Mouse (Mus musculus) erythroblast, embryonic 14.5 days (primary cell): Measurements from ENCODE around the gene Ttll1. TPM values are rescaled to one million over a fixed set of nuclear protein-coding genes. Genes with fewer than 3 reads are reported as not detected.

ENCODE experiments used
- H3K27me3 ChIP-seq: 2 replicates; pipeline ENCODE4 v1.6.1; 2012; ENCODE audit warnings: inconsistent platforms; ENCODE audit not compliant: control insufficient read depth
- H3K36me3 ChIP-seq: 2 replicates; pipeline ENCODE4 v1.6.1; 2012; ENCODE audit warnings: mild to moderate bottlenecking, inconsistent platforms; ENCODE audit not compliant: control insufficient read depth
- H3K4me1 ChIP-seq: 2 replicates; pipeline ENCODE4 v1.6.1; 2012; ENCODE audit warnings: inconsistent platforms; ENCODE audit not compliant: control insufficient read depth
- H3K4me3 ChIP-seq: replicated peaks from 2 replicates; pipeline ENCODE3; 2012; ENCODE audit warnings: moderate library complexity, mild to moderate bottlenecking, inconsistent platforms
- H3K9me3 ChIP-seq: 2 replicates; pipeline ENCODE4 v1.6.1; 2012; ENCODE audit warnings: low read length, inconsistent platforms, mixed read lengths; ENCODE audit not compliant: control insufficient read depth
- GATA1 ChIP-seq: IDR thresholded peaks from 2 replicates; pipeline ENCODE4 v1.6.1; 2012; ENCODE audit warnings: low read length, inconsistent platforms, mixed read lengths
- TAL1 ChIP-seq: IDR thresholded peaks from 3 replicates; pipeline ENCODE4 v1.6.1; 2012; ENCODE audit warnings: low read length, inconsistent platforms, mixed read lengths
- polyA plus RNA-seq: library from polyadenylated mRNA; stranded (reverse); fragments of >175 nt; gene quantifications from 2 replicates; pipeline ENCODE4 v1.2.3, GENCODE M21; 2012

Gene Ttll1
- polyA plus RNA-seq, 1 experiment, result 0.13 TPM

DNA sequence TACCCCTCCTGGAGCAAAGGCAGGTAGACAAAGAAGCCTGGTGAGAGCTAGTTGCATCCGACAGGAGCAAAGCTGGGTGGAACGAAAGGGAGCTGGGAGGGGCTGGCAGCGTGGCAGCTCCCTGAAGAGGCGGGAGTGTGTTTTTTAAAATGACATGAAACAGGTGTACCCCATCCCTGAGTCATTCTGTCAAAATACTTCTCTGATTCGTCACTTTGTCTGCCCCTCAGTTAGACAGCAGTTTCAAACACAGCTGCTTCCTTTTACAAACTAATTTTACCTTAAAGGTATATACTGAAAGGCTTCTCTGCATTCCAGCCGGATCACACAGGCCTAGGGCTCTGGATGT lies 16.1 kb downstream of the Ttll1 start:
- peaks cover 33% of the 10 kb centered on the region for H3K4me1 ChIP-seq
- no peak overlapping the region for H3K4me3 ChIP-seq
- peaks cover 6% of the 10 kb centered on the region for H3K36me3 ChIP-seq
- TF ChIP-seq GATA1 (no peak), TAL1 (no peak)
- H3K9me3 ChIP-seq, result no peaks in the 10 kb centered on the region
- H3K27me3 ChIP-seq, result no peaks in the 10 kb centered on the region

DNA sequence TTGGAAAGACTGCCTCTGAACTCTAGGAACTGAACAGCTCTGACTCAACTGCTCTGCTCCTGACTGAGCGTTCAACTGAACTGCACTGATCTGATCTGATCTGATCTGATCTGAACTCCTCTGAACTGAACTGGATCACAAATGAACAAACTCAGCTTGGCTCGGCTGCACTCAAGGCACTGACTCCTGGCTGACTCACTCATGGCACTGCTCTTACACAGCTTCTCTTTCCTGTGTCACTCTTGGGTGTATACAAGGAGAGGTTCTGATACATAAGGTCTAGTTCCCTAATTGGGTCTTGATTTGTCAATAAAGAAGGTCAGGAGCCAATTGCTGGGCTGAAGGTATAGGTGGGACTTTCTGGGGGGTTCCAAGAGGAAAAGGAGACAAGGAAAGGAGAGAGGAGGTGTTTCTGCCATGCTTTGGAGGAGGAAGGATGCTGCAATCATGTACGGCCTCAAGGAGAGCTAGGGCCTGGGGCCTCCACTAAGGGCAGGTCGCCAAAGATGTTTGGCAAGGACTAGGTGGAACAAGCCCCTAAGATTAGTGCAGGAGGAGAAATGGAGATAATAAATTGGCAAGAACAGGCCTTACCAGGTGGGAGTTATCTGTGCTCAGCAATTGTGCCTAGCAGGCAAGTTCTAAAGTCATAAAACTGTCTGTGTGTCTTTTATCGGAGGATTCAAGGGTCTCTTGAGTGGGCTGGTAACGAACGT lies 16.7 kb downstream of the Ttll1 start:
- Histone ChIP-seq H3K4me3 (no peak overlapping the region), H3K36me3 (peaks cover 6% of the 10 kb centered on the region), H3K27me3 (no peaks in the 10 kb centered on the region), H3K4me1 (peaks cover 33% of the 10 kb centered on the region), H3K9me3 (no peaks in the 10 kb centered on the region)
- no peak for TF ChIP-seq GATA1
- TF ChIP-seq TAL1, result no peak

DNA sequence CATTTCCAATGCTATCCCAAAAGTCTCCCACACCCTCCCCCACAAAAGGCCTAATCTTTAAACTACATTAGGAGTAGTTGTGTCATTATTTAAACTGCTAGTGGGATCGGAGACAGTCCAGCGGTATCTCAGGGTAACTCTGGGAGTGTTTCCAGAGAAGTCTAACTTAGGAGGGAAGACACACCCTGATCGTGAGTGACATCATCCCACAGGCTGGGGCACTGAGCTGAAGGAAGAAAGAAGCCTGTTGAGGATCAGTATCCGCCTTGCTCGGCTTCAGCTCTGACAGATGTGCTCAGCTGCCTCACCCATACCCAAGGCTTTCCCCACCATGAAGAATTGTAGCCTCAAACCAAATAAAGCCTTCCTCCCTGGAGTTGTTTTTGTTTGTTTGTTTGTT lies 18.8 kb downstream of the Ttll1 start:
- Histone ChIP-seq H3K9me3 (no peaks in the 10 kb centered on the region), H3K4me3 (no peak overlapping the region), H3K36me3 (peaks cover 6% of the 10 kb centered on the region), H3K4me1 (peaks cover 31% of the 10 kb centered on the region), H3K27me3 (no peaks in the 10 kb centered on the region)
- TF ChIP-seq GATA1 (no peak), TAL1 (no peak)

DNA sequence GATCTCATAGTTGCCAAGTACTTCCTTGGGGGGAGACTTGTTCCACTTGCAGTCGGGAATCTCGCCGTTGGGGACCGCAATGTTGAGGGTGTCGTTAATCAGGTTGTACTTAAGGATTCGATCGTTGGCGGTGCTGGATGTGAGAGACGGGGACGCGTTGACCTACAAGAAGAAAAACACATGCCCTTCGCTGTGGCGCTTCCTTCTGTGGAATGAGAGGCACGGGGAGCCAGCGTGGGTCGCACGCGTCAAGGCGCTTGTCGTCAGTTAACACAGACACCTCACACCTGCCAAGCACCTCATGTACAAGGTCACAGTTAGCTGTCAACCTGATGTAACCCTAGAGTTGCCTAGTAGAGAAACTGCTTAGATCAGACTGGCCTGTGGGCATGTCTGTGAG lies 21.2 kb downstream of the Ttll1 start:
- no peaks in the 10 kb centered on the region for H3K27me3 ChIP-seq
- peaks cover 11% of the 10 kb centered on the region for H3K4me1 ChIP-seq
- TF ChIP-seq TAL1, result no peak
- TF ChIP-seq GATA1, result no peak
- H3K9me3 ChIP-seq, result no peaks in the 10 kb centered on the region
- H3K4me3 ChIP-seq, result no peak overlapping the region
- H3K36me3 ChIP-seq, result peaks cover 6% of the 10 kb centered on the region

DNA sequence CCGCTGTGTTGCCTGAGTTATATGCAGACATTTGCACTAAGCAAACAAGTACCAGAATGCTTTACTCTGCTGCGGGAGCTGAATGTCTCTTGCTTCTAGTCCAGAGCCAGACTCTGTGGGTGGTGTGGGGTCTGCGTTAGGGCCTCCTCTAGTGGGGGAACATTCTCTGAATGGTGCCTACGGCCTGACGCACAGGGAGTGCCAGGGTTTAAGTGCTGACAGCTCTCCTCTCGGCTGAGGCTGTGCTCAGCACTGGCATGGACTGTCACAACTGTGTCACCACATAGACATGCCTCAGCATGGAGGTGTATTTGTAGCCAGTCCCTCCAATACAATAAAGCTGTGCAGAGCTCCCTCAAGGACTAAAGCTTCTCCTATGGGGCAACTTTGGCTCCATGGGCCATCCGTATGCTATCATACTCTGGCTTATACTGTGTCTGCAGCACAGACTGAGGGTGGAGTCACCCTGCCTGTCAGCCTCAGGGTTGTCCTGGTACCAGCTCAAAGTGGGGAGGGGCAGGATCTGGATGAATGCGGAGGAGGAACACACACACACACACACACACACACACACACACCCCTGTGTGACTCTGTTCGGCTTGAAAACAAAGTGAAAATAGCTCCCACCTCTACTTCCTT lies 23.1 kb downstream of the Ttll1 start:
- H3K27me3 ChIP-seq, result no peaks in the 10 kb centered on the region
- no peaks in the 10 kb centered on the region for H3K9me3 ChIP-seq
- TF ChIP-seq GATA1 (no peak), TAL1 (no peak)

DNA sequence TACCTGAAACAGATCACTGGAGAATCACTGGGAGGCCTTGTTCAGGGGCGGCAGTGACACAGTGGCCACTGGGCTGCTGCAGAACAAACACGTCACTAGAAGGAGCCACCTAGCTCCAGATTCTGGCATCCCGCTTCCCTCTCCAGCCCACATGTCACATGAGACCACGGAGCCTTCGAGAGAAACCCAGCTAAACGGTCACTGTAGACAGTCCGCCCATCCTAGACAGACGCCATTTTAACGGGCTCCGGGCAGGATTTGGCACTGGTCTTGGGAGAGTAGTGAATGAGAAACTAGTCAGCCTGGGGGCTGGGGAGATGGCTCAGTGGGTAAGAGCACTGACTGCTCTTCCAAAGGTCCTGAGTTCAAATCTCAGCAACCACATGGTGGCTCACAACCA lies 26.4 kb downstream of the Ttll1 start:
- no peaks in the 10 kb centered on the region; the same call in 1 of the 2 replicates for H3K27me3 ChIP-seq
- H3K9me3 ChIP-seq, result no peaks in the 10 kb centered on the region
- TF ChIP-seq TAL1 (no peak), GATA1 (no peak)
- H3K4me1 ChIP-seq, result peaks cover 18% of the 10 kb centered on the region
- no peak overlapping the region for H3K4me3 ChIP-seq
- H3K36me3 ChIP-seq, result no peaks in the 10 kb centered on the region; the same call in 1 of the 2 replicates

More for the DNA sequence above, 23.1 kb downstream of the Ttll1 start:
- H3K36me3 ChIP-seq, result peaks cover 4% of the 10 kb centered on the region
- H3K4me3 ChIP-seq, result no peak overlapping the region
- peaks cover 9% of the 10 kb centered on the region for H3K4me1 ChIP-seq

DNA sequence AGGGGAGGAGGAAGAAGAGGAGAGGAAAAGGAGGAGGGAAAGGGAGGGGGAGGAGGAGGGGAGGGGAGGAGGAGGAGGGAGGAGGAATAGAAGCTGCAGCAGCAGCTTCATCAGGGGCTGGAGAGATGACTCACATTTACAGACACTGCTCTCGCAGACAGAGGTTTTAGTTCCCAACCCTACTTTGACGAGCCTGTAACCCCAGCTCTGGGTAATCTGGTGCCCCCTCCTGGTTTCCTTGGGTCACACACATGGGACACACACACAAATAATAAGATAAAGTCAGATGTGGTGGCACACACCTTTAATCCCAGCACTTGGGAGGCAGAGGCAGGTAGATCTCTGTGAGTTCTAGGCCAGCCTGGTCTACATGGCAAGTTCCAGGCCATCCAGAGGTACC lies 27.2 kb downstream of the Ttll1 start:
- H3K9me3 ChIP-seq, result no peaks in the 10 kb centered on the region
- no peaks in the 10 kb centered on the region; the same call in 1 of the 2 replicates for H3K27me3 ChIP-seq
- H3K4me3 ChIP-seq, result no peak overlapping the region
- TF ChIP-seq TAL1 (no peak), GATA1 (no peak)
- H3K36me3 ChIP-seq, result no peaks in the 10 kb centered on the region; the same call in 1 of the 2 replicates
- H3K4me1 ChIP-seq, result peaks cover 22% of the 10 kb centered on the region

DNA sequence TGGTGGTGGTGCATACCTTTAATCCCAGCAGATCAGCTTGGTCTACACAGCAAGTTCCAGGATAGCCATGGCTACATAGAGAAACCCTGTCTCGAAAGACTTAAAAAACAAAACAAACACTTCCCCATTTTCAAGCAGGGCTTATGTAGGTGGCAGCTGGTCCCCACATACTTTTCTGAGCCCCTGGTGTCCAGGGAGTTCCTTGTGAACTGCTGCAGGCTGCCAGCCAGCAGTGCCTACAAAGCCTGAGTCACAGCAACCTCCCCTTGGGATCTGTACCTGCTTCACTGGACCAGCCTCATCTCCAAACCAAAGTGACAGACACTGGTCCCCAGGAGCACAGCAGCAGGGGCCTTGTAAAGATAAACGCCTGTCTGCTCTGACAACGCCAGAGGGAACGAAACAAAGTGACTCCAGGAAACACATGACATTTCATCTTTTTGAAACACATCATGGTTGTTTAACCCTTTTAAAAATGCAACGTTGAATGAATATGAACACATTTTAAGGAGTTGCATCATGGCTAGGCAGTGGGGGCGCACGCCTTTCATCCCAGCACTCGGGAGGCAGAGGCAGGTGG lies 28.0 kb downstream of the Ttll1 start:
- no peaks in the 10 kb centered on the region for H3K9me3 ChIP-seq
- H3K27me3 ChIP-seq, result peaks cover under 1% of the 10 kb centered on the region; the same call in 1 of the 2 replicates
- TF ChIP-seq GATA1 (no peak), TAL1 (no peak)
- H3K4me1 ChIP-seq, result peaks cover 22% of the 10 kb centered on the region
- no peak overlapping the region for H3K4me3 ChIP-seq
- H3K36me3 ChIP-seq, result no peaks in the 10 kb centered on the region; the same call in 1 of the 2 replicates

DNA sequence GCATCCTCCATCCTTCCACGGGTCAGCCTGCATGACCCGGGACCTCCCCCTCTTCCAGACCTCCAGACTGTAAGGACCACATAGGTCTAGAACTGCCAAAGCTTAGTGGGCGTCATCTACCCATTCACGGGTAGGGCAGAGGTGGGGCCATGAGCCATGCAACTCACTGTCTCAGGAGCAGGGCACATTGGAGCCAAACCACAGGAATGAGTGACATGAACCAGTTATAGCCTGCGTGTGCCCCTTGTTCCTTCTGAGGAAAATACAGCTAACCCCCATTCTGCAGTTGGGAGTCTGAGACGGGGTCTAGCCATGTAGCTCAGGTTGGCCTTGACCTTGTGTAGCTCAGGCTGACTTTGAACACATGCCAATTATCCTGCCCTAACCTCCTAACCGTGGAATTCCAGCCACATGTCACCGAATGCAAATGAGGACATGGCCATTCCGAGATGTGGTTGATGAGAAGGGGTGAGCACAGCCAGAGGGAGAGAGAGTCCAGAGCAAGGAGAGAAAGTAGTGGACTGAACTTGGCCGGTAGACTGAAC lies 29.4 kb downstream of the Ttll1 start:
- TF ChIP-seq TAL1, result no peak
- no peak for TF ChIP-seq GATA1
- Histone ChIP-seq H3K27me3 (peaks cover 5% of the 10 kb centered on the region), H3K36me3 (no peaks in the 10 kb centered on the region; the same call in 1 of the 2 replicates), H3K4me3 (no peak overlapping the region), H3K9me3 (no peaks in the 10 kb centered on the region), H3K4me1 (peaks cover 29% of the 10 kb centered on the region)
